Mouse (Mus musculus): ENCODE data around the gene Liph.

DNA sequence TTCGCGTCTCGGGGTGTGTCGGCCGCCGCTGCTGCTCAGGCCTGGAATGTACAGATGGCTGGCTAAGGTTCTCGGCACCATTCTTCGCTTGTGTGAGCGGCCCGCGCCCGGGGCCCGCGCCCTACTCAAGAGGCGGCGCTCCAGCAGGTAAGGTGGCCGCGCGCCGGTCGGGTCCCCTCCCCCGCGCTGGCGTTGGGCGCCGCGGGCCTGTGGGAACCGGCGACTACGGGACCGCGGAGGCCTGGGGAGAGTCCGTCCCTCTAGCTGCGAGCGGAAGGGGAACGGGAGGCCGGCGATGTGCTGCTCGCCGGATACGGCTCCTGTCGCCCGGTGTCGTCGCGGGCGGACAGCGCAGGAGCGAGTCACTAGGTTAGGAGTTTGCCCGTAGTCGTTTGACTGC lies 14.1 kb upstream of the Liph start:
- TF ChIP-seq CTCF (IDR thresholded peaks at IDR 0.05; ENCODE audit: low read depth) (no peak; the same call in 1 of the 2 replicates), EP300 (IDR thresholded peaks at IDR 0.05; ENCODE audit: low read depth) (no peak)

All from liver, embryonic 14.5 days (tissue).